Mouse (Mus musculus) midbrain, embryonic 10.5 days (tissue): ENCODE results near the gene Kcnip2. TPM values are rescaled to one million over a fixed set of nuclear protein-coding genes. Genes with fewer than 3 reads are reported as not detected.
A peak's percentile ranks its signal among the peaks of the same experiment; 100 is the strongest.
"Not testable (repeated sequence)": the region's sequence is repeated elsewhere in the genome, so short reads cannot be mapped to it uniquely, and the experiment has no call there.

Experiments
- DNase-seq: peaks from one replicate; pipeline ENCODE4 v3.0.0-alpha.2; 2017; ENCODE audit warnings: low spot score
- H3K27ac ChIP-seq: fragments of 300-500 bp; sonication (generic); replicated peaks from 2 replicates; pipeline ENCODE4 v1.5.1; 2016; ENCODE audit warnings: mild to moderate bottlenecking
- H3K27me3 ChIP-seq: fragments of 300-500 bp; sonication (generic); 2 replicates; pipeline ENCODE4 v1.6.1; 2016; ENCODE audit warnings: low read depth, mild to moderate bottlenecking; ENCODE audit not compliant: poor library complexity, severe bottlenecking
- H3K36me3 ChIP-seq: fragments of 300-500 bp; sonication (generic); 2 replicates; pipeline ENCODE4 v1.6.1; 2016; ENCODE audit warnings: mild to moderate bottlenecking, moderate library complexity
- H3K4me1 ChIP-seq: fragments of 300-500 bp; sonication (generic); 2 replicates; pipeline ENCODE4 v1.6.1; 2016
- H3K4me3 ChIP-seq: fragments of 300-500 bp; sonication (generic); 2 replicates; pipeline ENCODE4 v1.5.1; 2016; ENCODE audit warnings: mild to moderate bottlenecking, moderate library complexity
- H3K9me3 ChIP-seq: fragments of 300-500 bp; sonication (generic); replicated peaks from 2 replicates; pipeline ENCODE4 v1.6.1; 2016; ENCODE audit warnings: mild to moderate bottlenecking
- WGBS: fragments of 180-500 bp; shearing (Covaris S2); methylation state at CpG from one replicate; pipeline ENCODE4 v1.1.7; 2016; 5-methylcytosine and 5-hydroxymethylcytosine counted together
- polyA plus RNA-seq: library from polyadenylated mRNA; unstranded; fragments of >200 nt; fragmentation: Nextera tagmentation; extraction: Ambion mirVana; gene quantifications from 2 replicates; pipeline ENCODE4 v1.2.1, GENCODE M21; 2016

Kcnip2 gene
- polyA plus RNA-seq, 1 experiment from 2014 or later = 0.53 TPM

DNA sequence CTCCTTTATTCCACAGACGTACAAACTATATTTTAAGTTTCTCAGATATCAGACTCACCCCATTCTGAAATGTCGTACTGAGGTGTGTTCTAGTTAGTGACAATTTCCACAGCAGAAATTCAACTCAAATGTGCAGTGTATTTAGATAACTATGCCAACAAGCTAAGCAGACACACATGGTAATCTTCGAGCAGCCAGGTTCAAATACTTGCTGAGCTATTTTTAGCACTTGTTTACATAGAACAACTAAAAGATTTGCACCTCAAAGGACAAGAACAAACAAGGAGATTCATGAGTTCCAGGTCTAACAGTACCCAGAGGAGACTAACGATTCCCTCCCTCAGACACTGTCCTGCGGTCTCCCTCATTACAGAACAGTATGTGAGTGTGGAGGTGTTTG is 11.3 kb upstream of the Kcnip2 start:
- Histone ChIP-seq H3K27me3 (no peaks in the 10 kb centered on the region), H3K36me3 (peaks cover 6% of the 10 kb centered on the region), H3K9me3 (no peaks in the 10 kb centered on the region), H3K4me3 (no peak overlapping the region), H3K4me1 (no peaks in the 10 kb centered on the region), H3K27ac (no peak overlapping the region)
- no peak for DNase-seq
- WGBS = 89% methylated on average over 5 of the region's 5 CpGs

DNA sequence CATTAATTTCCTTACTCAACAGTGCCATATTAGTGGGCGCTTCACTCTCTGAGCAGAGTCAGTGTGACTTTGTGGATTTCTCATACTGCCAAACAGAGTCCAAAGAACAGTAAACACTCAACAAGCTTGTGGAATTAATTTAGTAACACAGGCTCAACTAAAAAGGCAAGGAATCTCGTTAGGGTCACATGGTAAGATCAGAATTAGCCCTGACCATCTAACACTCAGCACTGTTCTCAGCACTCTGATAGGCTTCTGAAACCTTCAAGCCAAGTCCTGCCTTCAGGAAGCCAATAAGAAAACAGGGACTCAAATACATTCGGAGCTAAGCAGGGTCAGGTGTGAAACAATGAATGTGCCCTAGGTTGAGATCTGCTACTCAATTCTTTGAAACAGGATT is 10.3 kb upstream of the Kcnip2 start:
- WGBS = 89% methylated on average over 3 of the region's 3 CpGs
- Histone ChIP-seq H3K4me3 (no peak overlapping the region), H3K4me1 (no peaks in the 10 kb centered on the region), H3K27ac (no peak overlapping the region), H3K36me3 (peaks cover 6% of the 10 kb centered on the region), H3K27me3 (no peaks in the 10 kb centered on the region), H3K9me3 (no peaks in the 10 kb centered on the region)
- no peak for DNase-seq

DNA sequence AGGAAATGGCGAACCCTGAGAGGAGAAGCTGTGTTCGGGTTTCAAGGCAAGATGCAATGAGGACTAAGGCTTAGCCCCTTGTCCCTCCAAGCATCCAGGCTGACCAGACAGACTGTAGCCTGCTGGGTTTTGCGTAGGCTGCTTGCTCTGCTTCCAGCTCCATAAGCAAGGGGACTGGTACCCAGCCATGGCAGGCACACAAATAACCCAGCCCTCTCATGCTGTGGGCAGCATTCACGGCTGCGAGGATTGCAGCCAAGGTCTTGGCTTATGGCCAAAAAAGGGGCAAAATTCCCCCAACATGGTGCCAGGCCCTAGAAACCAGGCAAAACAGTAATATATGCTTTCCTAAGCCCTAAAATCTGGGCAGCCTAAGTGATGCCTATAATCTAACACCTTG is 6.0 kb upstream of the Kcnip2 start:
- no peak overlapping the region for H3K4me3 ChIP-seq
- no peak overlapping the region for H3K27ac ChIP-seq
- DNase-seq = no peak
- WGBS = 92% methylated on average over 5 of the region's 5 CpGs
- H3K27me3 ChIP-seq = peaks cover 8% of the 10 kb centered on the region; the same call in 1 of the 2 replicates
- H3K36me3 ChIP-seq = no peaks in the 10 kb centered on the region
- H3K4me1 ChIP-seq = peaks cover 13% of the 10 kb centered on the region
- H3K9me3 ChIP-seq = no peaks in the 10 kb centered on the region

DNA sequence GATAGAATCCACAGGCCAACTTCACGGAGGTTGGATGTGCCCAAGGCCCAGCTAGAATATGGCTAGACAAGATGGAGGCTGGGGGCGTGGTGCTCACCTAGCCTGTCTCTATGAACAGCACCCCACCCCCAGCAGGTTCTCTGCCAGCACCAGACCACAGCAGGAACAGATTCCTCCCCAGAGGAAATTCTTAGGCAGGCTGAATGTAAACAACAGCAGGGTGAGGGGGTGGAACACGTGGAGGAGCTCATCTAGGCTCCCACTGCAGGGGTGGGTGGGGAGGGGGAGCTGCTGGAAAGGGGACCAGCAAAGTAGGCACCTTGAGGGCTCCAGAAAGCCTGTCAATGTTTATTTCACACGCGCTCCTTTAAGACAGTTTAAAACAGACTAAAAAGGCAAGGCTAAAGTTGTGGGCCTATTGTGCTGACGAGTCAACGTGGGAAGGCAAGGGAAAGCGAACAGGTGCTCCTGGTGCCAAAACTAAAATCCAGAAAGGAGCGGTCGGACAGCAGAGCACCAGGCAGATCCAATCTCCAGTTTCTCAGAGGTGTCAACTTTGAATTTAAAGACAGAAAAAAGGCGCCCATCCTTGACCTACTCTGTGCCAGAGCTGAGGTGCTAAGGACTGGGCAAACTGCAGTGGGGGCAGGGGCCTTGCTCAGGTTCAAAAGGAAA is 2.1 kb upstream of the Kcnip2 start:
- Histone ChIP-seq H3K27me3 (peaks cover 43% of the 10 kb centered on the region), H3K27ac (no peak overlapping the region), H3K36me3 (no peaks in the 10 kb centered on the region), H3K4me1 (peaks cover 42% of the 10 kb centered on the region), H3K4me3 (no peak overlapping the region), H3K9me3 (no peaks in the 10 kb centered on the region)
- WGBS = 72% methylated on average over 11 of the region's 11 CpGs
- DNase-seq = no peak

DNA sequence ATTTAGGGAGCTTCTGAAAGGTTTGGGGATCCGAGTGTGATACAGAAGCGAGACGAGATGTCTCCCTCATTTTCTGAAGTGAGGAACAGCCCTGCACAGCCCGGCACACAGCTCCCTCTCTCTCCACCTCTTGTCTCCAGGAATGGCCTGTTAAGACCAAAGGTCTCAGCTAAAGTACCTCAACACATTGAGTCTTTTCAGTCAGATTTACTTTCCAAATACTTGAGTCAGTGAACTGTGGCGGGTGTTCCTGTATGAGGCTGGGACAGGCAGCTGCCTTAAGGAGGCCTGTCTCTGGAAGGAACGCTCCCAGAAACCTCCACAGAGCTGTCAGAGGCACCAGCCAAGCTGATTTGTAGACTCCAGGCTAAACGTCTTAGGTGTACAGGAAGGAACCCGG is 866 bp upstream of the Kcnip2 start:
- WGBS = 12% methylated on average over 8 of the region's 8 CpGs
- peak overlapping the region; percentile 63 for H3K4me3 ChIP-seq
- H3K27ac ChIP-seq = no peak overlapping the region
- H3K9me3 ChIP-seq = no peaks in the 10 kb centered on the region
- H3K36me3 ChIP-seq = no peaks in the 10 kb centered on the region
- no peak for DNase-seq
- peaks cover 55% of the 10 kb centered on the region for H3K27me3 ChIP-seq
- peaks cover 55% of the 10 kb centered on the region for H3K4me1 ChIP-seq

DNA sequence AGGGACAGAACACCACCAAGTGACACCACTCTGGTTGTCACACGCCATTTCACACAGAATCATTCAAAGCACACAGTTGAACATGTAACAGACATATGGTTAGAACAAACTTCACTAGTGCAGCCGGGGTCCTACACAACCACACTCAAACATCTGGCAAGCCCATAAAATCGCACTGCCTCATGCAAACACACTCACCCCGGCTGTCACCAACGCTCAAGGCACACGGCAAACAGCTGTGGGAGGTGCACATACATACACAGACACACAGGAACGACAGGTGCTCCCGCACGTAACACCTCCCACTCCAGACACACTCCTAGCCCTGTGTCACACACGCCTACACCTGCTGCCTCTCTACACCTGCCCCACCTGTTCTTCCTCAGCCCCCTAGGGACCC is 691 bp downstream of the Kcnip2 start:
- Histone ChIP-seq H3K27ac (0 out of 2 replicates have a peak overlapping the region, but pooled peaks have one; percentile 75), H3K27me3 (peaks cover 65% of the 10 kb centered on the region), H3K4me1 (peaks cover 56% of the 10 kb centered on the region), H3K4me3 (peak overlapping the region; percentile 63), H3K36me3 (no peaks in the 10 kb centered on the region), H3K9me3 (no peaks in the 10 kb centered on the region)
- no peak for DNase-seq
- 73% methylated on average over 10 of the region's 10 CpGs for WGBS

DNA sequence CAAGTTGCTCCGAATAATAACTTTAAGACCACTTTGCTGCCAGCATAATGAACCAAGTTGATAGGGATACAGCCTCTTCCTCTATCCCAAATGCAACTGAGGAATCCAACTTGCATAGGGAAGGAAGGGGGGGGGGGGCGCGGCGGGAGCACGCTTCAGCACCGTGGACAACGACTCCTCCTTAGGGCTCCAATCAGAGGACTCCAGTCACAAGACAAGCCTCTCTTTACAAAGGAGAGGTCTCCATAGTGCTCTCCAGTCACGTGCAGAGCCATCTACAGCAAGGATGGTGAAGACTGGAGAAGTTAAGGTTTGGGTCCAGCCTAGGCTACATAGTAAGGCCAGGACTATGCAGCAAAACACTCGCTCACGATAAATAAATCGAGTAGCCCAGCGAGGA is 2.1 kb downstream of the Kcnip2 start:
- Histone ChIP-seq H3K9me3 (no peaks in the 10 kb centered on the region), H3K27ac (no peak overlapping the region), H3K27me3 (peaks cover 65% of the 10 kb centered on the region), H3K4me1 (peaks cover 56% of the 10 kb centered on the region), H3K4me3 (no peak overlapping the region), H3K36me3 (no peaks in the 10 kb centered on the region)
- peak; percentile 59 for DNase-seq
- WGBS = 13% methylated on average over 12 of the region's 12 CpGs

DNA sequence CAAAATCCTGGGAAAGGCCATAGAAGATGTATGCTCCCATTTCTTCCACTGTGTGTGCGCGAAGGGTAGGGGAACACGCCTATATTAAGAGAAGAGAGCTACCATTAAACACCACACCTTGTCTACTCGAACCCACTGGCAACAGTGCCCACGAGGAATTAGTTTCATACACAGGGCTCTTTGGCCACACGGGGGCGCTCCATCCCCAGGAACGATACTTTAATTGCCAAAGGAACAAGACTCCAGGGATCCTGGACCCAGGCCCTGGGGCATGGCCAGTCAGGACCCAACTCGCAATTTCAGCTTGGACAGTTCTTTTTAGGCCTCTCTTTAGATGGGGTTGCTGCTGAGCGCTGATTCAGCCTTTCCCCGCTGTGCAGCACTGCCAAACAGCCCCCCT is 2.6 kb downstream of the Kcnip2 start:
- no peaks in the 10 kb centered on the region for H3K9me3 ChIP-seq
- H3K27ac ChIP-seq = no peak overlapping the region
- no peaks in the 10 kb centered on the region for H3K36me3 ChIP-seq
- no peak overlapping the region for H3K4me3 ChIP-seq
- DNase-seq = peak; percentile 84
- peaks cover 56% of the 10 kb centered on the region for H3K4me1 ChIP-seq
- WGBS = 9% methylated on average over 11 of the region's 11 CpGs
- H3K27me3 ChIP-seq = peaks cover 65% of the 10 kb centered on the region

DNA sequence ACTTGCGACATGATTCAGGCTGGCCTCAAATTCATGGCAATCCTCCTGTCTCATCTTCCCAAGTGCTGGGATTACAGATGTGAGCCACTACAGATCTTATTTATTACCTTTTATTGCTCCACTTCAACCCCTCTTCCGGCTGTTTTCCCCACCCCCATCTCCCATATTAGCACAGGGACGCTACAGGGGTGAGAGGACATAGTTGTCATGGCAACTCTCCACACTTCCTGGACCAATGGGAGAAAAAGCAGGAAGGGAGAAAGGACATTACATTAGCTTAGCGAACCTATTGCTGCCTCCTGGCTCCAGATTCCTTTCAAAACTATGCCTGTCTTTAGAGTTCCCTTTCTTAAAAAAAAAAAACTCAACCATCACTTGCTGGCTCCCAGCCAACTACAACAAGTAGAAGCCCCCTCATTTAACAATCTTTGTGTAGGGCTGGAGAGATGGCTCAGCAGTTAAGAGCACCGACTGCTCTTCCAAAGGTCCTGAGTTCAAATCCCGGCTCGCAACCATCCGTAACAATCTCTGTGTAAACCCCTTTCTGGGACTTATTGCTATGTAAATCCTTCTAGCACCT is 3.1 kb downstream of the Kcnip2 start:
- WGBS = 19% methylated on average over 8 of the region's 8 CpGs

DNA sequence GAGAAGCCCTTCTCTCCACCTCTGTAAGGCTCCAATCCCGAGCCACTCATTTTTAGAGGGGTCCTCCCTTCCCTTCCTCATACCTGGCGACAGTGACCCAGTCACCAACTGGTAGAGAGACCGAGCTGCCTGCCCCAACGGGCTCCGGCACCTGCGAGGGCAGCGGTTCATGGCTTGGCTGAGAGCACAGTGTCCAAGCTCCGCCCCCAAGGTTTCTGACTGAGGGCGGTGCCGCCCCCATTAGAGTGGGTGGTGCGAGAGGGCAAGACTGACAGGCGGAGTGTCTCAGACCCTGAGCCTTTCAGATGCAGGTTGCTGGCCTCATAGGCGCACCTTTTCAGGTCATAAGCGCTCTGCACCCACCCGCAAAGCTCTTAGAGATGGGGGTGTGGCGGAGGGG is 3.7 kb downstream of the Kcnip2 start:
- Histone ChIP-seq H3K27ac (no peak overlapping the region), H3K27me3 (peaks cover 59% of the 10 kb centered on the region), H3K4me3 (peak overlapping the region; percentile 50), H3K36me3 (no peaks in the 10 kb centered on the region), H3K9me3 (no peaks in the 10 kb centered on the region), H3K4me1 (peaks cover 45% of the 10 kb centered on the region)
- WGBS = 3% methylated on average over 16 of the region's 16 CpGs
- peak; percentile 55 for DNase-seq

More for the DNA sequence above, 3.1 kb downstream of the Kcnip2 start:
- Histone ChIP-seq H3K4me1 (peaks cover 52% of the 10 kb centered on the region), H3K9me3 (no peaks in the 10 kb centered on the region), H3K4me3 (peak overlapping the region; percentile 50), H3K27ac (no peak overlapping the region), H3K27me3 (peaks cover 65% of the 10 kb centered on the region), H3K36me3 (no peaks in the 10 kb centered on the region)
- no peak for DNase-seq

DNA sequence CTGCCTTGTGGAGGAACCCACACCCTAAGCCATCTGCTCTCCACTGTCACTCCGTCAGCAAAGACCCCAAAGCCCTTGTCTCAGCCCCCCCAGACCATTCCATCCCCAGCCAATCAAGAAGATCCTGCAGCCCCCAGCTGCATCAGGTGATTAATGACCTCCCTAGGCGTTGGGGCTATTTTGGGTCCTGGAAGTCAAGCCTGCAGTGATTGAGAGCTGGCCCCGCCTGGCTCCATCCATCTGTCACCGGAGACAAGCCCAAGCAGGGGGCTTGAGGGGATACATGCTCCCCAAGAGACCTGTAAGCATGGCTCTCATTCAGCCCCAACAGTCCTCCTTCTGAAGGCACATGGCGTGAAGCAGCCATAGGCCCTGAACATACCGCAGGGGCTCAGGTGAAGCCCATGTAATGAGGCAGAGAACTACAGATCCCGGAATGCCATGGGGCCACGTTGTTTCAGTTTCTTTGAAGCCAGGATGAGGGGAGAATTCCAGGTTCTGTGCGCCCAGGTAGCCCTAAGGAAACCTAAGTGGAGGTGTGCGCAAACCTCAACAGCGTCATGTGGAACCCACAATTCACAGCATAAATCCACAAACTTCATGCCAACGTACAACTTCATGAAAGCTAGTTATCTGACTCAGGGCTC is 4.7 kb downstream of the Kcnip2 start:
- no peak overlapping the region for H3K4me3 ChIP-seq
- no peaks in the 10 kb centered on the region for H3K36me3 ChIP-seq
- no peaks in the 10 kb centered on the region for H3K9me3 ChIP-seq
- H3K27me3 ChIP-seq = peaks cover 52% of the 10 kb centered on the region
- 74% methylated on average over 12 of the region's 12 CpGs for WGBS
- H3K4me1 ChIP-seq = peaks cover 36% of the 10 kb centered on the region
- H3K27ac ChIP-seq = no peak overlapping the region
- DNase-seq = no peak

DNA sequence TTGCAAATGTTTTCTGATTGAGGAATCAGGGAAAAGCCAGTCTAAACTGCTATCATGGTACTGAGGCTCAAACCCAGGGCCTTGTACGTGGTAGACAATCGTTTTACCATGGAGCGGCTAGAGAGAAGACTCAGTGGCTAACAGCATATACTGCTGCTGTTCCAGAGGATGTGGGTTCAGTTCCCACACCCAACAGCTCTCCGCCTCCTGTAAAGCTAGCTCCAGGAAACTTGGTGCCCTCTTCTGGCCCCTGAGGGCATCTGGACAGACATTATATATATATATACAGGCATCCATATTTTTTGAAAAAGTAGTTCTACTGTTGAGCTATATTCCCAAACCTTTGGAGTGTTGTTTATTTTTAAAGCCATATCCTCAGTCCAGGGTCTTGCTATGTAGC is 8.1 kb downstream of the Kcnip2 start:
- Histone ChIP-seq H3K27me3 (peaks cover 20% of the 10 kb centered on the region), H3K4me1 (peaks cover 30% of the 10 kb centered on the region), H3K9me3 (no peaks in the 10 kb centered on the region), H3K27ac (no peak overlapping the region), H3K36me3 (no peaks in the 10 kb centered on the region), H3K4me3 (no peak overlapping the region)
- no peak for DNase-seq
- 94% methylated on average over 4 of the region's 4 CpGs for WGBS

DNA sequence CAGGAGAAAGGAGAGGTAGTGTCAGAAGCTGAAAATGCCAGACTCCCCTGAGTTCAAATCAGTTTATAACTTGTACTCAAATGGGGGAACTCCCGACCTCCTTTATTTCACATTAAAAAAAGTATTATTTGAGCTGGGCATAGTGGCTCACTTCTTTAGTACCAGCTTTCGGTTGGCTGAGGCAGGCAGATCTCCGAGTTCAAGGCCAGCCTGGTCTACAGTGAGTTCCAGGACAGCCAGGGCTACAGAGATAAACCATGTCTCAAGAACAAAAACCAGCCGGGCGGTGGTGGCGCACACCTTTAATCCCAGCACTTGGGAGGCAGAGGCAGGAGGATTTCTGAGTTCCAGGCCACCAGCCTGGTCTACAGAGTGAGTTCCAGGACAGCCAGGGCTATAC is 10.0 kb downstream of the Kcnip2 start:
- peaks cover 19% of the 10 kb centered on the region for H3K4me1 ChIP-seq
- 93% methylated on average over 6 of the region's 6 CpGs for WGBS
- DNase-seq = not testable (repeated sequence)

More for the DNA sequence above, 10.0 kb downstream of the Kcnip2 start:
- not testable (repeated sequence) for H3K36me3 ChIP-seq, H3K27me3 ChIP-seq, H3K4me3 ChIP-seq, H3K27ac ChIP-seq, H3K9me3 ChIP-seq
